Mouse (Mus musculus): ENCODE measurements around the gene Pacsin3.

- no peak for TF ChIP-seq POLR2A (IDR thresholded peaks at IDR 0.05; ENCODE audit: borderline replicate concordance, extremely low read depth, insufficient read depth, insufficient read length, poor library complexity, severe bottlenecking)
- TF ChIP-seq CTCF (IDR thresholded peaks at IDR 0.05; ENCODE audit: borderline replicate concordance, extremely low read depth, insufficient read depth, insufficient read length): no peak
Measured at GRCm38 (mm10) chr2:91302845-91303244, 47.1 kb downstream of the Pacsin3 start.
